ENCODE assay signal across 22 mouse cellular contexts in the genomic region with DNA sequence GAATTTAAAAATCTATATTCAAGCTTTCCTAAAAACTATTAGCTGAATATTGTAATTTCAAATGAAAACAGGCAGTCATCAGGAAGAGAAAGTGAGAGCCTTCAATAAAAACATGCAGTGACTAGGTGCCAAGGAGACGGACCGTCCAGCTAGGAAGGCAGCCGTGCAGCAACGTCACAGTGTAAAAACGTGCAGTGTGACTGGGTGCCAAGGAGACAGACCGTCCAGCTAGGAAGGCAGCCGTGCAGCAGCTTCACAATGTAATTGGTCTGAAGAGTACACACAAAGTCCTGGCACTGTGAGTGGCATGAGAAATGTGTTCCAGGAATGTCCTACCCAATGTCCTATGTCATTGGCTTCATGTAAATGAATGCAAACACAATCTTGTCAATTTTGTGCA.
DNase-seq lines count a peak whose midpoint lies in the region; ATAC-seq and TF ChIP-seq lines count a peak whose summit lies in the region.
"Had no signal": no experiment of that assay in that cellular context is flagged by ENCODE, and none has a peak within 500 bp of the region (broad histone marks: within the 10 kb centered on the region; RNA-seq: fewer than 3 reads in every experiment).

No protein-coding gene starts in this region.

- WGBS in midbrain, postnatal 0 days, result 78% methylated on average over 7 of the region's 7 CpGs
- 92% methylated on average over 7 of the region's 7 CpGs for WGBS in midbrain, embryonic 11.5 days

- TF ChIP-seq CTCF in midbrain, postnatal 0 days (IDR thresholded peaks at IDR 0.05), result no peak
- no peak for TF ChIP-seq CTCF in gastrocnemius, adult 2 months (IDR thresholded peaks at IDR 0.05)

- no peak overlapping the region for H3K27ac ChIP-seq in midbrain, postnatal 0 days (ENCODE audit: low read depth, low read length)
- H3K27ac ChIP-seq in midbrain, embryonic 11.5 days (ENCODE audit: low read depth, low read length), result no peak overlapping the region
- no peak overlapping the region for H3K27ac ChIP-seq in gastrocnemius, adult 2 months
- H3K27ac ChIP-seq: embryonic facial prominence, embryonic 15.5 days; forebrain, embryonic 10.5 days; heart, embryonic 10.5 days; hindbrain, embryonic 14.5 days had no signal

- H3K27me3 ChIP-seq in midbrain, postnatal 0 days (ENCODE audit: insufficient read depth, low read length), result no peaks in the 10 kb centered on the region
- no peaks in the 10 kb centered on the region for H3K27me3 ChIP-seq in midbrain, embryonic 11.5 days (ENCODE audit: control insufficient read depth, insufficient read depth, low read length)
- H3K27me3 ChIP-seq: embryonic facial prominence, embryonic 15.5 days; Patski had no signal

- intact Hi-C loops in left cerebral cortex, postnatal 4 days (cut with DNase I), result no loop called here
- intact Hi-C loops in left cerebral cortex, postnatal 14 days (cut with DNase I), result no loop called here
- intact Hi-C loops in gastrocnemius, adult 2 months (cut with DNase I), result no loop called here

- no peak overlapping the region for H3K9ac ChIP-seq in midbrain, postnatal 0 days (replicated peaks; ENCODE audit: low read length, poor library complexity, severe bottlenecking)
- H3K9ac ChIP-seq in midbrain, embryonic 11.5 days (ENCODE audit: low read length), result no peak overlapping the region
- H3K9ac ChIP-seq: embryonic facial prominence, embryonic 15.5 days; hindbrain, embryonic 14.5 days had no signal

- no peak for ATAC-seq in midbrain, postnatal 0 days (ENCODE audit: low FRiP score)
- ATAC-seq in midbrain, embryonic 11.5 days (ENCODE audit: low FRiP score), result no peak
- ATAC-seq: forebrain, embryonic 14.5 days; Patski had no signal

- no peaks in the 10 kb centered on the region for H3K9me3 ChIP-seq in midbrain, postnatal 0 days (ENCODE audit: low read length)
- no peaks in the 10 kb centered on the region for H3K9me3 ChIP-seq in midbrain, embryonic 11.5 days (ENCODE audit: control insufficient read depth, low read length)
- H3K9me3 ChIP-seq: embryonic facial prominence, embryonic 15.5 days; forebrain, embryonic 10.5 days; heart, embryonic 10.5 days had no signal

- H3K4me2 ChIP-seq in midbrain, postnatal 0 days (ENCODE audit: low read depth, low read length, poor library complexity, severe bottlenecking), result no peak overlapping the region
- H3K4me2 ChIP-seq in midbrain, embryonic 11.5 days, result no peak overlapping the region
- H3K4me2 ChIP-seq: embryonic facial prominence, embryonic 15.5 days; hindbrain, embryonic 14.5 days had no signal

- no peaks in the 10 kb centered on the region for H3K36me3 ChIP-seq in midbrain, postnatal 0 days (ENCODE audit: insufficient read depth, low read length)
- H3K36me3 ChIP-seq in midbrain, embryonic 11.5 days (ENCODE audit: control insufficient read depth, insufficient read depth, low read length), result no peaks in the 10 kb centered on the region

- no peaks in the 10 kb centered on the region for H3K4me1 ChIP-seq in midbrain, postnatal 0 days (ENCODE audit: insufficient read depth, low read length)
- no peaks in the 10 kb centered on the region for H3K4me1 ChIP-seq in midbrain, embryonic 11.5 days (ENCODE audit: control insufficient read depth, insufficient read depth, low read length)
- H3K4me1 ChIP-seq: embryonic facial prominence, embryonic 15.5 days; forebrain, embryonic 10.5 days; heart, embryonic 10.5 days had no signal

- peak; percentile 54 to 66 for DNase-seq in cerebellum, postnatal 10 days
- DNase-seq in cerebellum, postnatal 4 days (ENCODE audit: low spot score in 2 of 2), result no peak
- peak; percentile 17 for DNase-seq in left cerebral cortex, postnatal 4 days
- no peak for DNase-seq in left cerebral cortex, postnatal 14 days (ENCODE audit: low spot score in 2 of 2)
- DNase-seq in midbrain, postnatal 0 days (ENCODE audit: low spot score), result peak; percentile 6
- DNase-seq in midbrain, embryonic 11.5 days (ENCODE audit: low spot score, missing footprints), result no peak
- no peak for DNase-seq in gastrocnemius, adult 2 months
- DNase-seq: adrenal gland, adult 8-10 months; adrenal gland, postnatal 36 days; cerebellum, adult 11 months; cerebellum, adult 9-10 months; embryo, embryonic 11 days; gastrocnemius, postnatal 36 days; heart, adult 18-20 months; heart, postnatal 10 days had no signal

- H3K4me3 ChIP-seq in midbrain, postnatal 0 days (ENCODE audit: low read depth, low read length), result no peak overlapping the region
- no peak overlapping the region for H3K4me3 ChIP-seq in midbrain, embryonic 11.5 days (ENCODE audit: low read depth, low read length)
- no peak overlapping the region for H3K4me3 ChIP-seq in gastrocnemius, adult 2 months
- H3K4me3 ChIP-seq: embryonic facial prominence, embryonic 15.5 days; erythroblast, embryonic 14.5 days; forebrain, embryonic 10.5 days; heart, embryonic 10.5 days had no signal

Comparison
In these comparisons a context has a peak if more than half of its experiments do, and no peak if none do; other contexts are left out.
1. DNase-seq: peak in cerebellum, postnatal 10 days (2 of 2), left cerebral cortex, postnatal 4 days (single experiment) and midbrain, postnatal 0 days (single experiment); none in cerebellum, postnatal 4 days (0 of 2), left cerebral cortex, postnatal 14 days (0 of 2), midbrain, embryonic 11.5 days (single experiment) and gastrocnemius, adult 2 months (single experiment).